Mouse (Mus musculus): ENCODE results near the gene Lexm. TPM values are rescaled to one million over a fixed set of nuclear protein-coding genes. Genes with fewer than 3 reads are reported as not detected.

Lexm gene
- polyA plus RNA-seq, 1 experiment = not detected

DNA sequence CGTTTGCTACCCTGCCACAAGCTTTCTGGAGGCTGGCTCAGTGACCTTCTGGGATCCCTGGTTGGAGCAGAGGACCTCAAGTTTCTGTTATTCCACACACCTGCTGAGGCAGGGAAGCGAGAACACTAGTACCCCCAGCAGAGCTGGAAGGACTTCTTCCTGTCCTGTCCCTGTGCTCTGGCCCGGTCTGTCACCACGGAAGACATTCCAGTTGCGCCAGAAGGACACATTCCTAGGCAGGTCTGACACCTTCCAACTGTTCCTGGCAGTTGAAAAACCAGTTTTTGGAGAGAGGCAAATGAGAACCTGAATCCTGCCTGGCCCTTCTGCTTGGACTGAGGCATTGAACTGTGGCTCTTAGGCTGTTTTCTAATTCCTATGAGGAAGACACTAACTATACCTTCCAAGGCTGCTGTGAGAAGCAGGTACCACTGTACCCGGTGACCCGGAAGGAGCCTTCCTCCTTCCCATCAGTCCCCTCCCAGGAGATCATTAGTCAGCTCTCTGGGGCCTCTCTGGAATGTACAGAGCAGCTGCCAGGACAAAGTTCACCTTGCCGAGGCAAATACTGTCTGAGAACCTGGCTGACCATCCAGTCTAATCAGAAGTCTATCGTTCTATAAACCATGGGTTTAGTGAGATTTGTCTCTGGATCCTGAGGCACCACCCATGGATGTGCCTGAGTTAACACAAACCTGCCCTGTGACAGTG is 11.8 kb upstream of the Lexm start:
- Histone ChIP-seq H3K4me3 (ENCODE audit: insufficient read depth, low read length) (no peak overlapping the region), H3K4me1 (ENCODE audit: control insufficient read depth, insufficient read depth, low read length) (no peaks in the 10 kb centered on the region), H3K27ac (ENCODE audit: insufficient read depth, low read depth, low read length) (no peak overlapping the region)
- TF ChIP-seq CTCF (IDR thresholded peaks at IDR 0.05; ENCODE audit: low read depth, low read length) = no peak
- no peak for TF ChIP-seq POLR2A (IDR thresholded peaks at IDR 0.05; ENCODE audit: borderline replicate concordance, low read depth, low read length)

DNA sequence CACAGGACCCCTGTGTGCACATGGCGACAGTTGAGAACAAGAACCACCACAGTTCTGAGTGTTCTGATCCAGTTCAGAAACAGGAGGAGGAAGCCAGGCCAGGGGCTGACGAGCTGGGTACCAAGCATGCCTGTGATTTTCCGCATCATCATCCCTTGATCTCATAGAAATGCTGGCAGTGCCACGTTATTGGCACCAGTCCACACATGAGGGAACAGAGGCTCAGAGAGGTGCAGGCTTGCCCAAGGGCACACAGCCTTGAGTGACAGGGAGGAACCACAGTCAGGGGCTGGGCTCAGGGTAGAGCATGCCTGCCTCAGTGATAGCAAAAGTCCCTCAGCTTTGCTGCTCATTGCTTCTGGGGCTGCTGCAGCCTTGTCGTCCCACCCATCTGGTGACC is 10.8 kb upstream of the Lexm start:
- no peaks in the 10 kb centered on the region for H3K4me1 ChIP-seq (ENCODE audit: control insufficient read depth, insufficient read depth, low read length)
- H3K4me3 ChIP-seq (ENCODE audit: insufficient read depth, low read length) = no peak overlapping the region
- no peak overlapping the region for H3K27ac ChIP-seq (ENCODE audit: insufficient read depth, low read depth, low read length)
- TF ChIP-seq POLR2A (IDR thresholded peaks at IDR 0.05; ENCODE audit: borderline replicate concordance, low read depth, low read length) (no peak), CTCF (IDR thresholded peaks at IDR 0.05; ENCODE audit: low read depth, low read length) (no peak)

DNA sequence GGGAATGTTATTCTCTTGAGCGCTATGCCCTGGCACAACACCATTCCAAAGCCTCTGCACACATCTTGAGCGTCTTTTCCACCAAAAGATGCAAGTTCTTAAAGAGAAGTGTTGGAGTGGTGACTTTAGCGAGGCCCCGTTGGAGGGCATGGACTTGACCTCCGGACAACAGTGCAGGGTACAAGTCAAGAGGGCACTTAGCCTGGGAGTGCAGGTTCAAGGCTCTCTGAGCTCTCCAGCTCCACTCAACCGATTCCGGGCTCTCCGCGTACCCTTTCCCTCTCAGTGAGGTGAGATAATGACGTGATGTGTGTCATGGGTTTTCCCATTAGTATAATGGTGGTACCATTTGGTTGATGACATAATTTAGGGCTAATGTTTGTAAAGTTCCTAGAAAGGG is 7.2 kb upstream of the Lexm start:
- Histone ChIP-seq H3K4me1 (ENCODE audit: control insufficient read depth, insufficient read depth, low read length) (no peaks in the 10 kb centered on the region), H3K4me3 (ENCODE audit: insufficient read depth, low read length) (no peak overlapping the region), H3K27ac (ENCODE audit: insufficient read depth, low read depth, low read length) (no peak overlapping the region)
- no peak for TF ChIP-seq CTCF (IDR thresholded peaks at IDR 0.05; ENCODE audit: low read depth, low read length)
- no peak for TF ChIP-seq POLR2A (IDR thresholded peaks at IDR 0.05; ENCODE audit: borderline replicate concordance, low read depth, low read length)

DNA sequence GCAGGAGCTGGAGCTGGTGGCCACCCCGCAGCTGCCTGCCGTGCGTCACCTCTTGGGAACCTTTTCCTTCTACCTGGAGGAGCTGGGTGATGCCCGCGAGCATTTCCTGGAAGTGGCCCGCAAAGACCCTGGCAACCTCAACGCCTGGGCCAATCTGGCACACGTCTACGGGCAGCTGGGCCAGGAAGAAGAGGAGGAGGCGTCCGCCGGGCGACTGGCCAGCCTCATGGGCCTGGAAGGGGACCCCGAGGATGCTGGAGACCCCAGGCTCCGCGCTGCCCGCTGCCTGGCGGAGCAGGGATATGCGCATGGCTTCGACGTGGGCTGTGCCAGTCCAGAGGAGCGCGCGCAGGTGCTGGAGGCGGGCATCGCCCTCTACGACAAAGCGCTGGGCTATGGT is 5.7 kb upstream of the Lexm start:
- Histone ChIP-seq H3K27ac (ENCODE audit: insufficient read depth, low read depth, low read length) (no peak overlapping the region), H3K4me1 (ENCODE audit: control insufficient read depth, insufficient read depth, low read length) (no peaks in the 10 kb centered on the region), H3K4me3 (ENCODE audit: insufficient read depth, low read length) (no peak overlapping the region)
- TF ChIP-seq POLR2A (IDR thresholded peaks at IDR 0.05; ENCODE audit: borderline replicate concordance, low read depth, low read length) (no peak), CTCF (IDR thresholded peaks at IDR 0.05; ENCODE audit: low read depth, low read length) (no peak)

DNA sequence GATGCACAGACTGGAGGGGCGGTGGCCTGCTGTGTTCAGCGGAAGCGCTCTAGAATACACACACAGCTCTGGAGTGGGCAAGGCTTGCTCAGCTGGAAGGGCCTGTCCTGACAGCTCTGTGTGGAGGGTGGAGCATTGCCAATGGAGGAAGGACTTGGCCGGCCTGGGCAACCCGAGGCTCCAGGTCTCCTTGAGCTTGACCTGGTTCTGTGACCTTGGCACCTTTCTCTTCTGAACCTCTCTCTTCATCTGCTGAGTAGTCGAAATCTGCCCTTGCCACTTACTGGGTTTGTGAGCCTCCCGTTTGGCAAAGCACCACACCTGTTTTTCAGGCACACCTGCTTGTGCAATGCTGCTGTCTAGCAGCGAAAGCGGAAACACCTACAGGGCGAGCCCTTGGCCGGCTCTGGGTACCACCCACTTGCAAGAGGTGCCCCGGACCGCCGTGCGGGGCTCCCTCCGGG is 5.0 kb upstream of the Lexm start, which contains the start of gene Ttc22:
Gene Ttc22 (plus strand): TSS at position 403 of the 464 bp plus-strand sequence.
- Histone ChIP-seq H3K4me3 (ENCODE audit: insufficient read depth, low read length) (no peak within 1 kb of the TSS), H3K27ac (ENCODE audit: insufficient read depth, low read depth, low read length) (no peak within 1 kb of the TSS), H3K4me1 (ENCODE audit: control insufficient read depth, insufficient read depth, low read length) (no peaks in the 10 kb centered on the region)
- TF ChIP-seq CTCF (IDR thresholded peaks at IDR 0.05; ENCODE audit: low read depth, low read length) (no peak), POLR2A (IDR thresholded peaks at IDR 0.05; ENCODE audit: borderline replicate concordance, low read depth, low read length) (no peak)

DNA sequence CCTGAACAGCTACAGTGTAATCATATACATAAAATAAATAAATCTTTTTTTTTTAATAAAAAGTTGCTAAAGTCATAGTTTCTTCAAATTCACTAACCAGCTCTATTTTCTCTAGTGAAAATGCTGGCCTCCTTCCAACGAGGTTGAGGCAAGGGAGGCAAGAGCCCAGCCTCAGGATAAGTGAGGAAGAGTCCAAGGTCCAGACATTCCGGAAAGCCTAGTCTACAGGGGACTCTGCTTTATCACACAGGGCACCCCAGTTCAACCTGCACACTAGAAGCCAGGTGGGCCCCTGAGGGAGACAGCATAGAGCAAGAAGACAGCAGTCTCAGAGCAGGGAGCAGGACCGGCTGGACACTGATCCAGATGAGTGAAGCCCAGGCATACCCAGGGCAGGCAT is 4.4 kb upstream of the Lexm start:
- Histone ChIP-seq H3K27ac (ENCODE audit: insufficient read depth, low read depth, low read length) (no peak overlapping the region), H3K4me1 (ENCODE audit: control insufficient read depth, insufficient read depth, low read length) (no peaks in the 10 kb centered on the region), H3K4me3 (ENCODE audit: insufficient read depth, low read length) (no peak overlapping the region)
- TF ChIP-seq CTCF (IDR thresholded peaks at IDR 0.05; ENCODE audit: low read depth, low read length) (no peak), POLR2A (IDR thresholded peaks at IDR 0.05; ENCODE audit: borderline replicate concordance, low read depth, low read length) (no peak)

DNA sequence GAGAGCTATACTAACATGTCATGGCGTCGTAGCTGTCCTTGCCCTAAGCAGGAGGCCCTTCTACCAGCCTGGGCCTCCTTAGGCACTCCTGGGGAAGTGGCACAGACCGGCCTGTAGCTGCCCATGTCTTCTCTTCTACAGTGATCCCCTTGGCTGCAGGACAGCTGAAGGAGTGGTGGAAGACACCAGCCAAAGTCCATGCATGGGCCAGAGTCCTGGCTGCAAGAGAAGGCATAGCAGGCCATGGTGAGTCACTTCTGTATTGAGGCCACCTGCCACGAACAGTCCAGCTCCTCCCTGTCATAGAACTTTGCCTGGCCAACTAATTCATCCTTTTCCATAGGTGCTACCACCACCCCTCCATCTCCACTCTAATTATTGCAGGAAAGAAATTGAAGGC is 1.9 kb upstream of the Lexm start:
- Histone ChIP-seq H3K4me3 (ENCODE audit: insufficient read depth, low read length) (no peak overlapping the region), H3K27ac (ENCODE audit: insufficient read depth, low read depth, low read length) (no peak overlapping the region), H3K4me1 (ENCODE audit: control insufficient read depth, insufficient read depth, low read length) (no peaks in the 10 kb centered on the region)
- no peak for TF ChIP-seq CTCF (IDR thresholded peaks at IDR 0.05; ENCODE audit: low read depth, low read length)
- TF ChIP-seq POLR2A (IDR thresholded peaks at IDR 0.05; ENCODE audit: borderline replicate concordance, low read depth, low read length) = no peak

DNA sequence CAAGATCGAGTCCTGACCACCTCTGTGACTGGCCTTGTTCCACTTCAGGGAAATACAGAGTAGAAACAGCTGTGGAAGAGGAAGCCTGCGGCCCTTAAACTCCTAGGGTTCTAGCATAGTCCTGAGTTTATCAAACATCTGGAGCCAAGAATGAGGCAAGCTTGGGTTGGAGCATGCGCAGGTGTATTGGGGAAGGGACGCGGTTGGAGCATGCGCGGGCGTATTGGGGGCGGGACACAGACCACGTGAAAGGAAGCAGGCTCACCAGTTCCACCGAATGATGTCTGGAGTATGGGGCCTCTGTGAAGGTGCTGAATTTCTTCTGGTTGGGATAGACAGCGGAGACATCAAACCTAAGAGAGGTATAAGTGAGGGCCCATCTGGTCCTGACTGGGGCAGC is 1.4 kb downstream of the Lexm start:
- no peak overlapping the region for H3K27ac ChIP-seq (ENCODE audit: insufficient read depth, low read depth, low read length)
- TF ChIP-seq CTCF (IDR thresholded peaks at IDR 0.05; ENCODE audit: low read depth, low read length) (no peak), POLR2A (IDR thresholded peaks at IDR 0.05; ENCODE audit: borderline replicate concordance, low read depth, low read length) (no peak)
- no peak overlapping the region for H3K4me3 ChIP-seq (ENCODE audit: insufficient read depth, low read length)
- H3K4me1 ChIP-seq (ENCODE audit: control insufficient read depth, insufficient read depth, low read length) = no peaks in the 10 kb centered on the region

DNA sequence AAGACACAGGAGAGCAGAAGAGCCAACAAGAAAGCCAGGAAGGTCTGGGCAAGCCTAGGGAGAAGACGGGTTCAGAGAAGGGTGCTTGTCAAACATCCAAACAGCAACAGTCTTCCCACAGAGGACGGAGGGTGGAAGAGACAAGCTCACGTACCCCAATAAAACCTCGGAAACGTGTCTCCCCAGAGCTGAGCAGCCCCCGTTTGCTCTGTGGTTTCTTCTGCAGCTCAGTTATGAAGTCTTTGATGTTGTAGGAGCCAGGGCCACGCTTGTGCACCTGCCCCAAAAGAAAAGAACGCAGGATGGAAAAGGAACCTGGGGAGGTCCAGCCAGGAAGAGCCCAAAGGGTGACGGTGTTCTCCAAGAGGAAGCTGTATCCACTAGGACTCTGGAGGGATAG is 2.2 kb downstream of the Lexm start:
- H3K4me3 ChIP-seq (ENCODE audit: insufficient read depth, low read length) = no peak overlapping the region
- no peak overlapping the region for H3K27ac ChIP-seq (ENCODE audit: insufficient read depth, low read depth, low read length)
- TF ChIP-seq CTCF (IDR thresholded peaks at IDR 0.05; ENCODE audit: low read depth, low read length) (no peak), POLR2A (IDR thresholded peaks at IDR 0.05; ENCODE audit: borderline replicate concordance, low read depth, low read length) (no peak)
- H3K4me1 ChIP-seq (ENCODE audit: control insufficient read depth, insufficient read depth, low read length) = no peaks in the 10 kb centered on the region

DNA sequence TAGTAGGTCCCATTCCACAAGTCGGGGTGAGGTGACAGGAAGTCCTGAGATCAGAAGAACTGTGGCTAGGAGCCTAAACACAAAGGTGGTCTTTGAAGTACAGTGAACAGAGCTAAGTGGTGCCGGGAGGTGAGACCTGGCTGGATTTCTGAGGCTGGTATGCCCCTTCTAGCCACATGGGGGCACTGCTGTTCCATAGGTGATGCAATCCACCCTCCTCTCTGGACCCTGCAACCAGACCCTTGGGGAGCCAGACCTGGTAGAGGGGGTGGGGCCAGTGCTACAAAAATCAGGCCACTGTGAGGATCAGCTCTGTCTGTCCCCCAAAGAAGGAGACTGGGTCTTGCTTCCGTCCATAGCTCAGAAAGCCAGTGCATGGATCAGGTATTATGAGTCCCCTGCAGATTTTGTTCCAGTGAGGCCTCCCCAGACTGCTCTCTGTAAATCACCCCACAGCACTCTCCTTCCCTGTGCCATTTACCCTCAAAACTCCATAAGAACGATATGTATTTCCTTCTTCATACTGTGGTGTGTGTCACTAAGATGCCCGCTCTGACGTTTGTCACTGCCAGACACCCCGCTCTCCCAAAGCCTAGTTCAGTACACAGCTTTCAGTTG is 2.8 kb downstream of the Lexm start:
- no peaks in the 10 kb centered on the region for H3K4me1 ChIP-seq (ENCODE audit: control insufficient read depth, insufficient read depth, low read length)
- no peak for TF ChIP-seq POLR2A (IDR thresholded peaks at IDR 0.05; ENCODE audit: borderline replicate concordance, low read depth, low read length)
- TF ChIP-seq CTCF (IDR thresholded peaks at IDR 0.05; ENCODE audit: low read depth, low read length) = peak; percentile 84
- no peak overlapping the region for H3K27ac ChIP-seq (ENCODE audit: insufficient read depth, low read depth, low read length)
- H3K4me3 ChIP-seq (ENCODE audit: insufficient read depth, low read length) = no peak overlapping the region
